Mouse (Mus musculus) G1E (cell line): ENCODE data around the gene Gm9508.

Source experiments
- CTCF ChIP-seq: IDR thresholded peaks from 2 replicates; pipeline ENCODE4 v1.5.1; 2012; ENCODE audit warnings: low read depth, low read length, inconsistent platforms, mixed read lengths
- GATA1 ChIP-seq: IDR thresholded peaks from 2 replicates; pipeline ENCODE4 v1.6.1; 2012; ENCODE audit warnings: borderline replicate concordance, low read length, inconsistent platforms, mixed read lengths
- GATA2 ChIP-seq: IDR thresholded peaks from 2 replicates; pipeline ENCODE4 v1.6.1; 2012; ENCODE audit warnings: low read depth, low read length, inconsistent platforms, borderline replicate concordance
- POLR2AphosphoS5 ChIP-seq: IDR thresholded peaks from 2 replicates; pipeline ENCODE4 v1.6.1; 2012; ENCODE audit warnings: low read depth, low read length, inconsistent platforms; ENCODE audit not compliant: insufficient replicate concordance
- TAL1 ChIP-seq: conservative IDR thresholded peaks from 2 replicates; pipeline ENCODE4 v1.6.1; 2012; ENCODE audit warnings: low read depth, low read length, inconsistent platforms, mixed read lengths

DNA sequence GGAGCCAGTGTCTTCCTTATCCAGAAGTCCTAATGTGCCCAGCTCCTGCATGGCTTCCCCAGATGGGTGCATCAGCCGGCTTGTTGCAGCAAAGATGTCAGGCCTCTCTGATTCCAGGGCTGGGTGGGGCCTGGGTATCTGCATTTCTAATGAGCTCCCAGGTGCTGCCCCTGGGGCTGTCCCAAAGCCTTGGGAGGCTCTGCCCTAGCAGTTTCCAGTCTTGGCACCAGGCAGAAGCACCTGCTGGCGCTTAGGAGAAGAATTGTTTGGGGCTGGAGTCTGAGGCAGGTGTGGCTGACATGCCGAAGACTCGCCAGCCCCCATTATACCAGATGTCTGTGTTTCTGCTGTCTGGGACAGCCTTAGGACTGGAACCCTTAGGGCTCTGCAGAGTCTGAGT is 26.3 kb downstream of the Gm9508 start:
- no peak for TF ChIP-seq GATA1
- TF ChIP-seq CTCF: no peak
- TF ChIP-seq POLR2AphosphoS5: no peak
- no peak for TF ChIP-seq TAL1
- no peak for TF ChIP-seq GATA2
